Mouse (Mus musculus): ENCODE measurements around the gene Setd1b.

The Setd1b gene

DNA sequence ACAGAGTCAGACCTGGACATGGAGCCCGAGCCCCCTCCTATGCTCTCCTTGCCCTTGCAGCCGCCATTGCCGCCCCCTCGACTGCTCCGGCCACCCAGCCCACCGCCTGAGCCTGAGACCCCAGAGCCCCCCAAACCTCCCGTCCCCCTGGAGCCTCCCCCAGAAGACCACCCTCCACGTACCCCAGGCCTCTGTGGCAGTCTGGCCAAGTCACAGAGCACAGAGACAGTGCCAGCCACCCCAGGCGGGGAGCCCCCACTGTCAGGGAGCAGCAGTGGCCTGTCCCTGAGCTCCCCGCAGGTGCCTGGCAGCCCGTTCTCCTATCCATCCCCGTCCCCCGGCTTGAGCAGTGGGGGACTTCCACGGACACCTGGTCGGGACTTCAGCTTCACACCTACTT, 17.9 kb downstream of the Setd1b start:
- 94% methylated on average over 15 of the region's 15 CpGs for WGBS

DNA sequence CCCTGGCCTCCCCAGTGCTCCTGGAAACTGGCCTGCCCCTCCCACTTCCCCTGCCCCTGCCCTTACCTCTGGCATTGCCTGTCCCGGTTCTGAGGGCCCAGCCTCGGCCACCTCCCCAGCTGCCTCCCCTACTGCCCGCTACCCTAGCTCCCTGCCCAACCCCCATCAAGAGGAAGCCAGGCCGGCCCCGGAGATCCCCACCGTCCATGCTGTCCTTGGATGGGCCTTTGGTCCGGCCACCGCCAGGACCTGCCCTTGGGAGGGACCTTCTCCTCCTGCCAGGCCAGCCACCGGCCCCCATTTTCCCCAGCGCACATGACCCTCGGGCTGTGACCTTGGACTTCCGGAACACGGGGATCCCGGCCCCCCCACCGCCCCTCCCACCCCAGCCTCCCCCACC, 18.3 kb downstream of the Setd1b start:
- WGBS: 90% methylated on average over 15 of the region's 15 CpGs

DNA sequence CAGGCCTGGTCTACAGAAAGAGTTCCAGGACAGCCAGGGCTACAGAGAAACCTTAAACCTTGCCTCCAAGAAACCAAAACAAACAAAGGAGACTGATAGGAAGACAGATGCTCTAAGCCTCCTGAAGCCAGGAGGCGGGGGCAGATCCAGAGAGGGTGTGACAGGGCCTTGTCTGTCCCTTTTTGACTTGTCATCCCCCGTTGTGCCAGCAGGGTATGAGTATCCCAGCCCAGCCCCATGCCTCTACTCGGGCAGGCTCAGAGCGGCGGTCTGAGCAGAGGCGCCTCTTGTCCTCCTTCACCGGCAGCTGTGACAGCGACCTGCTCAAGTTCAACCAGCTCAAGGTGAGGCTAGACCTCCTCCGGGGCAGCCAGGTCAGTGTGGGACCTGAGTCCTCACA, 20.9 kb downstream of the Setd1b start:
- 84% methylated on average over 9 of the region's 9 CpGs for WGBS

DNA sequence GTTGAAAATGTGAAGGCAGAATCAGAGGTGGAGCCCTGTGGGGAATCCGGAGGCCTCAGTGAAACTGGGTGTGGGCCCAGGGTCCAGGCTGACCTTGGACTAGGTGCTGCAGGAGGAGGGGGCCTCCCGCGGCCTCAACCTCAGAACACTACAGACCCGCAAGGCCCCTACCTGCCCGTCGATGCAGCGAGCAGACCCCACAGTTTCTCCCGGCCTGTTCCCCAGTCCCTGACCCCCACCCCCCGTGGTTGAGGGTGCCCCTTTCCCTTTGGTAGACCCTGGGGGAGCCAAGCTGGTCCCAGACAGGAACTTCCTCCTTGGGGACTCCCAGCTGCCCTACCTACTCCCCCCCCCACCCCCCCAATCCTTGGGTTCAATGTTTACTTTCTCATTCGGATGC, 24.4 kb downstream of the Setd1b start:
- WGBS: 91% methylated on average over 10 of the region's 10 CpGs

DNA sequence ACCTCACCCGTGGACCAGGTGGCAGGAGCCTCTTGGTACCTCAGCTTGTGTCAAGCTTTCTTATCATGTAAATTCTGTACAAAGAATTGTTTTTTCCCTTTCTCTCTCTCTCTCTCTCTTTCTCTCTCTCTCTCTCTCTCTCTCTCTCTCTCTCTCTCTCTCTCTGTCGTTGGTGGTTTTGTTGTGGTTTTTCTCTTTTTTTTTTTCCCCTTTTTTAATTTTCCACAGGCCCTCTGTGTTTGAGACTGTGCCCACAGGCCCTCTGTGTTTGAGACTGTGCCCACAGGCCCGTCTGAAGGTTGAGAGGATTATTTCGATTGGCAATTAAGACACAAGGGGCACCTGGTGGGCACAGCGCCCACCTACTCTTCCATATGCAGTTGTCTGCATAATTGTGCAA, 25.6 kb downstream of the Setd1b start:
- 47% methylated on average over 5 of the region's 5 CpGs for WGBS

DNA sequence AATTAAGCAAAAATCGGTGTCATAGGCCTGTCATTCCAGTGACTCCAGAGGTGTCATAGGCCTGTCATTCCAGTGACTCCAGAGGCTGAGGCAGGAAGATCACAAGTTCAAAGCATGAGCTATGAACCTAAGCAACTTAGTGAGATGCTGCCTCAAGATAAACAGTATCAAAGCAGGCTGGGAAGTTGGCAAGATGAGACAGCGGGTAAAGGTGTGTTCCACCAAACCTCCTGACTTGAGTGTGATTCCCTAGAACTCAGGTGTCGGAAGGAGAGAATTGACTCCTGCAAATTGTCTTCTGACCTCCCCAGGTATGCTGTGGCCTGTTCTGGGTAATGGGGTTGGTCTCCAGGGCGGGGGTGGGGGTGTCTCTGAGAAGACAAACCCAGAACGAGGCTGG, 27.3 kb downstream of the Setd1b start, which contains the start of gene Psmd9:
TSS of gene Psmd9 (plus strand) at position 130 of the 400 bp plus-strand sequence.
- WGBS: 84% methylated on average over 5 of the region's 5 CpGs

DNA sequence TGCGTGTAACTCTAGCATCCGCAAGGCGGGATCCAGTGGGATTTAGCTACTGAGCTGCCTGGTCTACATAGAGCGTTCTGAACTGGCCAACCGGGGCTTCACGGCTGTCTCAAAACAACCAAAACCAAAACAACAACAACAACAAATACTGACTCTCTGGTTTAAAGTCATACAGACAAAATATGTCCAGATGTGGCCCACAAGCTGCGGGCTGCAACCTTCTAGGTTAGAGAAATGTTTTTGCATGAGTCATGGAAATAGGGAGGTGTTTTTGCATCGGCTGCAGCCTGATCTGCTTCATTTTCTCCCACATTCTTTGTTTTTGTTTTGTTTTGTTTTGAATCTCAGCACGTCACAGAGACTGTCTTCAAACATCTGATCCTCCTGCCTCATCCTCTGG, 28.4 kb downstream of the Setd1b start:
- WGBS: 72% methylated on average over 9 of the region's 9 CpGs

DNA sequence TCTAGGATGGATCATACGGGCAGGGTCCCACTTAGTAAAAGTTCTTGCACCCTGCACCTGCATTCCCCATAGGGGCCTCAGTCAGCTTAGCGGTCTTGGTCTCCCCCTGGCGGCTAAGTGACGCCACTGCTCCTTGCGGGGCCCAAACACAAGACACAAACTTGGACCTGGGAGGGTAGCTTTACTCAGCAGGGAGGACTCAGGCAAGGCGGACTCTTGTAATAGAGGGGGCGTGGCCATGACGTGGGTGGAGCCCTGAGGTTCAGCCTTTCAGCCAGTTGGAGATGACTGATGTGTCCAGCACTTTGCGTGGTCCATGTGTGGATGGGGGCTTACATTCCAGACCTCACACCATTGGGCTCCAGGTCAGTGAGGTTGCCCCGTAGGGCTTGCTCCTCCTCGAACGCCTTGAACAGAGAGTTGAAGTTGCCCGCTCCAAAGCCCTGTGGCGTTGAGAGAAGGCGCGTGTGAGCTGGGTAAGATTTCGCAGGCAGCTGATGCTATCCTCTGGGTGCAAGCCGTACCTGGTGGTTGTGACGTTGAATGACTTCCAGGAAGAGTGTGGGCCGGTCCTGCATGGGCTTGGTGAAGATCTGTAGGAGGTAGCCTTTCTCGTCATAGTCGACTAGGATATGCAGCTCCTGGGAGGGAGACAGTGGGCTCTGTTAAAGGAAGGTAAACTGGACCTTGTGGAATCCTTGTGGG, 29.8 kb downstream of the Setd1b start:
- 8% methylated on average over 22 of the region's 22 CpGs for WGBS

DNA sequence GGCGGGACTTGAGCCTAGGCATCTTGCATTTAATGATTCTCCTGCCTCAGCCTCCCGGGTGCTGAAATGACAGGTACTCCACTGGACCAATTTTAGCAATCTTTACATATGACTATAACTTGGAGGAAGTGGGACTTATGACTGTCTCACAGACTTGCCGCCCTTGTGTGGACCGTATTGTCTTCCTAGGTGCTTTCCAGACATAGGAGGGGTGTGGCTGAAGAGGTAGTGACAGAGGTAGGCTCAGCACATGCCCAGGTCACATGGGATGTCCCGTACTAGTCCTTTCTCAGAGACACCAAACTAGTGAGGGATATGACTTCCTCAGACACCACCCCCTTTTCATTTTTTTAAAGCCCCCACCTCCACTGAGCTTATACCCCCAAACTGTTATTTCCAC, 36.8 kb downstream of the Setd1b start:
- 88% methylated on average over 5 of the region's 5 CpGs for WGBS

DNA sequence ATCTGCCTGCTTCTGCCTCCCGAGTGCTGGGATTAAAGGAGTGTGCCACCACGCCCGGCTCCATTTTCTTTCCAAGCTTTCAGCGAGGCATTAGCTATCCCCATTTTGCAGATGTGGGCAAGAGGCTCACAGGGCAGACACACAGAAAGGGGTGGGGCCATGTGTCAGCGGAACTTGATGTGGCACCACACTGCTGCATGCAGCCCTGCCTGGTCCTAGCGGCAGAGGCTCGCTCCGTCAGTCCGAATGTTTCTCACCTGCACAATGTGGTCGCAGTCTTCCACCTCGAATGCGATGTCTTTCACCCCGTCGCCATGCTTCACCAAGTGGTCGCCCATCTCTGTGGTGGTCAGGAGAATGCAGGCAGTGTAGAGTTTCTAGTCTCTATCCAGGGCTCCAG, 38.4 kb downstream of the Setd1b start:
- WGBS: 95% methylated on average over 15 of the region's 15 CpGs

DNA sequence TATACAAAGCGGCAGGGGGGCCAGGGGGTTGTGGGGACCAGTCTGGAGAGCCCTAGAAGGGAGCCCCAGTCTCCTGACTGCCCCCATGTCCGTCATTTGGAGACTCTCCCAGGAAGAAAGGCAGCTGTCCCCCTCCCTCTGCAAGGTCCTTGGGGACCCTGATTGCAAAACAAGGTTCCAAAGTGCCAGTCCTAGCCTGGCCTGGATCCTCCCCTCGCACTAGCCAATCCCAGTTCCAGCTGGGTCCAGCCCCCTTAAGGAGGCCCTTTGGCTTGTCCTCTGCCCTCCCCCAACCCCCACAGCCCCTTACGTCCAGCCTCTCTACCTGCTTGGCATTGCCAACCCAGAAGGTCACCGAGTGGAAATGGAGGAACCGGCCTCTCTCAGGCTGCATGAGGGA, 39.5 kb downstream of the Setd1b start:
- WGBS: 78% methylated on average over 6 of the region's 6 CpGs

DNA sequence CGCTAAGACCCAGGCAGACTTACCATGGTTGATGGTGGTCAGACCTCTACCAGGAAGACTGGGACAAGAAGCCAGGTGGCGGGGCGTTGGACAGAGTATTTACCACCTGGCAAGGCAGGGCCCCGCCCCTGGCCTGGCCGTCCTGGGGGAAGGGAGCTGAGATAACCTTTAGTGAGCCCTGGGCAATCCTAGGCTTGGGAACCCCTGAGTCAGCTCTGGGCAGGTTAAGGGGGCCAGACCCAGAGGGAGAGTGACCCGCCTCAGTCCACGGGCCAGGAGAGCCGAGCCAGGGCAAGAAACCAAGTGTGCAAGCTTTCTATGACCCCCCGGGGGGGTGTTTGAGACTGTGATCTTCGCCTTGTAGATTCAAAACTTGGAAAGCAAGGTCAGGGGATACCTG, 40.7 kb downstream of the Setd1b start, which contains the start of gene Hpd:
TSS of gene Hpd (minus strand) at position 77 of the 400 bp plus-strand sequence.
- 90% methylated on average over 10 of the region's 10 CpGs for WGBS

DNA sequence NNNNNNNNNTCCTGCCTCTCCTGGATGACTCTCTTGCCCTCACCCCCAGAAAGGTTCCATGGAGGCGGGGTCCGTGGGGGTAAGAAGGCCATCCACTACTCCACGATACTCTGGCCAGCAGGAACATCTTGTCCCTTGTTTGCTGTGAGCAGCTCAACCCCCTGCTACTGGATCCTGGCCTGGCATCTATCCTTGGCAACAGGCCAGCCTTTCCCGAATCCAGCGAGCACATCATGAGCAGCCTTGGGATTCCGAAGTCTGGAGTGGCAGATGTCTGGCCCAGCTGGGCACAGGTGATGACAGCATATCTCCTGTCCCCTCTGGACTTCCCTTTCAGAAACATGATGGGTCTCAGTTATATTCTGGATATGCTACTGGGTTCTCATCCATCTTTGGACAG, 44.0 kb downstream of the Setd1b start:
- WGBS: 47% methylated on average over 6 of the region's 6 CpGs

DNA sequence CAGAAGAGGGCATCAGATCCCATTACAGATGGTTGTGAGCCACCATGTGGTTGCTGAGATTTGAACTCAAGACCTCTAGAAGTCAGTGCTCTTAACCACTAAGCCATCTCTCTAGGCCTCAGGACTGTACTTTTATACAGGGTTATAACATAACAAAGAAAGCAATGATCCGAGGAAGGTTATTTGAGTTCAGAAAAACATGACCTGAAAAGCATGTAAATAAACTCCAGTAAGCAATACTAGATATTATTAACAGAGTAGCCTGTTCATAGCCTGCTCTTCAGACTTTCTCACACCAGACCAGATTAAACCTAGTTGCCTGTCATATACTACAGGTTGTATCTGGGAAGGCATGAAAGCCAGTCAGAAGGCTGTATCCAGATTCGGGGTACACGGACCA, 45.3 kb downstream of the Setd1b start:
- WGBS: 91% methylated on average over 3 of the region's 3 CpGs

DNA sequence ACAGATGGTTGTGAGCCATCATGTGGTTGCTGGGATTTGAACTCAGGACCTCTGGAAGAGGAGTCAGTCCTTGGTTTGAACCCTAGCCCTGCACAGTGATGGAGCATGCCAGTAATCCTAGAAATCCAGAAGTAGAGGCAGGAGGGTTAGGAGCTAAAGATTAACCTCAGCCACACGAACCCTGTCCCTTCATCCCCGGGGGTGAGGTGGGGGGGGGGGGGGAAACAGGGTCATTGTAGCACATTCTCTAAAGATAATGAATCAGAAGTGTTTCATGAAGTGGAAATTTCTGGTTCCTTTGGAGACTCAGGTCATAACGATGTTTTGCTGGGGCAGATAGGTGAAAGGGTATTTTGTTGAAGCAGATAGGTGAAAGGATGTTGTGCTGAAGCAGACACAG, 48.9 kb downstream of the Setd1b start:
- WGBS: 76% methylated on average over 3 of the region's 3 CpGs

DNA sequence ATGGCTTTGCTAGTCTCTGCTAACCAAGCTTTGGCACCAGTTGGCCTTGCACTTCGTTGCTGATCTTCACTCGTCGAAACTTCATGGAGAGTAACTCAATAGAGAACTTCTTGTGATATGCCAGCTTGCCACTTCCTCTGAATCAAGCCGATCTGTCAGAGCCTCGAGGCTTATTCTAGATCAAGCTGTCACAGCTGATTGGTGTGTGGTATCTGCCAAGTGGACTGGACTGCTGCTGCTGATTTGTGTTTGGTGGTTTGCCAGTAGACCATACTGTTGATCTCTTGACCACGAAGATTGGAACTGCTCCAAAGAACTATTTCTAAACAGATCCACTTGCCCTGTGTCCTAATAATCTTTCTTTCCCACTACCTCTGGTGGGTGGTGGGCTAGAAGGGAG, 49.4 kb downstream of the Setd1b start:
- 53% methylated on average over 6 of the region's 6 CpGs for WGBS

DNA sequence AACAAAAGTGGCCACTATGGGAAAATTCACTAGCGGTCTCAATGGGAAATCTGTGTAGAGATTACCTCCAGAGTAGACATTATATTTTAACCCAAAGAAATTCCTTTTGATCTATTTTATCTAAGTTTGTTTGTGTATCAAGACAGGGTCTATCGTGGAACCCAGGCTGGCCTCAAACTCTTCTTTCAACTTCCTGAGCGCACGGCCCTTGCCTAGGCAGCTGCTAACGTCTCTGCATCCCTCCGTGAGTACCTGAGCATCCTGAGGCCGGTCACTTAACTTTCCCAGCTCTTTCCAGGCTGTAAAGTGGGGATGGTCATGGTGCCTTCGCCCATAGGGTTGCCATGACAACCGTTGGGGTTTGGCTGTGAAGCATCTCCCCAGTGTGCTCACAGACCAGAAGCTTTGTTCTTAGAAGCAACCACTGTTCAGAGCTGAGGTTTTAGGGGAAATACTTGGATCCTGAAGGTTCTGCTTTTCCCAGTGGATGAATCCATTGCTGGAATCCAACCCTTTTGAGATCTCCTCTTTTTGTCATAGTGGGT, 50.7 kb downstream of the Setd1b start:
- 65% methylated on average over 9 of the region's 9 CpGs for WGBS

DNA sequence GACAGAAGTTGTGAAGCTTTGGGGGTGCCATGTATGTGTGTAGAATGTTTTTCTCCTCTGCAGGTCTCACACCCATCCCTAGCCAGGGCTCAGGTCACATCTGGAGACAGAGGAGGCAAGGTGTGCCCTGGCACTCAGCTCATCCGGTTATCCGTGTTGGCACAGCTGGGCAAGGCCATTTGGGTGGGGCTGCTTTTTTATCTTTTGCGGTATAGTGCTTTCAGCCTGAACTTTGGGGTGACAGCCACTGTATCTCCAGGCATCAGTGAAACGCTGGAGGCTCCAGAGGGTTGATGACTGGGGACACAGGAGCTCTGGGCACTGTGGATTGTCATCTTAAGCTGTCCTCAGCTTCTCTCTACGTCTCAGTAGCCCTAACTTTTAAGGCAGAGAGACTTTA, 51.4 kb downstream of the Setd1b start:
- 88% methylated on average over 5 of the region's 5 CpGs for WGBS

DNA sequence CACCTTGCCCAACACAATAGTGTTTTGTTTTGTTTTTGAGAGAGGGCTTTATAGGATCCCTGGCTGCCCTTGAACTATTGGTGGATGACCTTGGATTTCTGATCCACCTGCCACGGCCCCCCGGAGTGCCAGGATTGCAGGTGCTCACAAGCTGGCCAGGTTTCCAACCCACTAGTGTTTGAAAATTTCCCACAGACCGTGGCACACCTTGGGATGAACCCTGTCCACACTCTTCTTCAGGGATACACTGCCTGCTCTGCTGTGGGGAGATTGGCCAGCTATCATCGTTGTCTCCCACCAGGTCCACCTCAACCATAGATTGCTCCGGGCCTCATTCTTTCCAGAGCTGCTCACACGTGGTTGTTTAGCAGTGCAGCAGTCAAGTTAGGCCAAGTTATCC, 52.9 kb downstream of the Setd1b start:
- WGBS: 86% methylated on average over 6 of the region's 6 CpGs

DNA sequence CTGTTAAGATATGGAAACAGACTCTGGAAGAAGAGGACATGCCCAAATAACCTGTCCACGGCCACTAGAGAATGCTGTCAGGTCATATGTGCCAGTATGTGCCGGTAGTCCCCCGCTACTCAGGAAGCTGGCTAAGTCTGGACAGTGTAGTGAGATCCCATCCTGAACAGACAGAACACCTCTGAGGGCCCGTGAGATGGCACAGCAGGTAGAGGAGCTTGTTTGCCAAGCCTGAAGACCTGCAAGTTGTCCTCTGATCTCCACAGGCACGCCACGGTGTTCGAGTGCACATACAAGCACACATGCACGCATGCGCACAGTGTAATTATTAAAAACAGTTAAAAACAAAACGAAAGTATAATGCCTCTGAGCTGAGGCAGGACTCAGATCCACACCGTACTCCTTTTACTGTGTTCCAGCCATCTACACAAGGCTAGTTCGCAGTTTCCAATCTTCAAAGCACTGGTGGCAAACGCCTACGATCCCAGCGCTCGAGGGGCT, 53.6 kb downstream of the Setd1b start:
- WGBS: 91% methylated on average over 16 of the region's 16 CpGs

DNA sequence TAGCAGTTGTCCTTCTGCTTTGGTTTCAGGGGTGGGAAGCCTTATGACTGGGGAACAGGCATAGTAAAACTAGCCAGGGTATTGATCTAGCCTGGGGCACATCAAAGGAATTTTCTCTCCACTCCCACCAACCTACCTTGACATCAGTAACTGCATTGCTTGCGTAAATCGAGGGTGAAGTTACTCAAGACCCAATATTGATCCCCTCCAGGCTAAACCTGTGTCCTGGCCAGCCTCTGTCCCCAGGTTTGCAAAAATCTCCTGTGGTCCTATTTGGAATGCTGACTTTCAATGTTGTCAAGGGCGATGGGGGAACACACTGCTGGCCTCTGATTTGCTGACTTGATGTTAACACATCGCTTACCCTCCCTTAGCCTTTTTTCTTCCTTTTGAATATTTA, 54.8 kb downstream of the Setd1b start:
- WGBS: 79% methylated on average over 4 of the region's 4 CpGs

DNA sequence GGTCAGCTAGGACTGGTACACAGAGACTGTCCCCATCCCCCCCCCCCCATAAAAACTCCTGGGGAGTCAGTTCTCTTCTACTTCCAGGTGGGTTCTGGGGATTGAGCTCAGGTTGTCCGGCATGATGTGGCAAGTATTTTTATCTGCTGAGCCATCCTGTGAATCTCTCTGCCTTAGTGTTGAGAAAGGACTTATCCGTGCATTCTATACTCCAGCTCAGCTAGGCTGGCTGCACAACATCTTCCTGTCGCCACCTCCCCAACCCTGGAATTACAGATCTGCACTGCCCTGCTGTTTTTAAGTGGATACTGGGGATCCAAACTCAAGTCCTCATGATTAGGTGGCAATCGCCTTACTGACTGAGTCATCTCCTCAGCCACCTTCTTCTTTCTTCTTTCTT, 56.5 kb downstream of the Setd1b start:
- 91% methylated on average over 4 of the region's 4 CpGs for WGBS

DNA sequence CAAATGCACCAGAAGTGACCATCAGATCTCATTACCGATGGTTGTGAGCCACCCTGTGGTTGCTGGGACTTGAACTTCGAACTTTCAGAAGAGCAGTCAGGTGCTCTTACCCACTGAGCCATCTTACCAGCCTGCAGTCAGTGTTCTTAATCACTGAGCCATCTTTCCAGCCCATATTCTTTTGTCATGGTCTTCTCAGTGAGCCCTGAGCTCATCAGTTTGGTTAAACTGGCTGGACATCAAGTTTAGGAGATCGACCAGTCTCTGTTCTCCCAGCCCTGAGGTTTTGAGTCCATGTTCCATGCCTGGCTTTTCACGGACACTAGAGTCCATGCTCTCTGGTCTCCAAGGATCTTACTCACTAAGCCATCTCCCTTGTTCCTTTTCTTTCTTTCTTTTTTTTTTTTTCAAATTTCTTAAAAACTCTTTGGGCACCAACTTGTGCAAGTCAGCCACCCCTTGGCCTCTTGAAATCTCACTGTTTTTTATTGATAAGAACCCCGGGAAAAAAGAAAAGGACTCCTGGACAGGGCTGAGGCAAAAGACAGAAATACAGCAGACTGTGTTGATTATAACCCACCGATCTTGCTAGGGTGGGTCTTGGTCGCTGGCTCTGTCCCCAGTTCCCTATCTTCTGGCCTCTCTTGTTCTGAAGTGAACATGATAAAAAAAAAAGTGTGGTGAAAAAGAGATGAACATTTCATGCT, 59.0 kb downstream of the Setd1b start:
- 85% methylated on average over 5 of the region's 7 CpGs for WGBS
